Mouse (Mus musculus) CH12.LX (cell line): ENCODE results near the gene Nipsnap3a. TPM values are rescaled to one million over a fixed set of nuclear protein-coding genes. Genes with fewer than 3 reads are reported as not detected.

ENCODE experiments used
- DNase-seq: peaks from one replicate; pipeline ENCODE4 v3.0.0-alpha.2; 2013; ENCODE audit errors: extremely low read depth
- H3K27ac ChIP-seq: 2 replicates; pipeline ENCODE4 v1.5.1; 2012; ENCODE audit warnings: low read depth, mild to moderate bottlenecking, control low read depth, moderate library complexity; ENCODE audit not compliant: insufficient read depth
- H3K27me3 ChIP-seq: replicated peaks from 2 replicates; pipeline ENCODE3; 2012; ENCODE audit warnings: inconsistent platforms
- H3K36me3 ChIP-seq, 2 experiments: replicated peaks in 1 of 2; 2 replicates each; pipeline versions ENCODE3 to v1.6.1; 2012; ENCODE audit warnings: inconsistent platforms in 1 of 2, low read length in 1 of 2, mild to moderate bottlenecking in 1 of 2, mixed read lengths in 1 of 2, moderate library complexity in 1 of 2; ENCODE audit not compliant: control insufficient read depth in 1 of 2, insufficient read depth in 1 of 2
- H3K4me1 ChIP-seq, 2 experiments: 2 replicates each; pipeline ENCODE4 v1.6.1; 2012; ENCODE audit warnings: inconsistent platforms in 1 of 2, moderate library complexity in 1 of 2; ENCODE audit not compliant: insufficient read depth in 2 of 2, control insufficient read depth in 1 of 2
- H3K4me2 ChIP-seq: 2 replicates; pipeline ENCODE4 v1.6.1; 2012; ENCODE audit warnings: low read depth, mild to moderate bottlenecking, control low read depth; ENCODE audit not compliant: poor library complexity, insufficient read depth, severe bottlenecking
- H3K4me3 ChIP-seq, 3 experiments: fragments of 150-350 bp in 1 of 3; sonication (generic) in 1 of 3; replicated peaks in 1 of 3; 2 replicates each; pipeline versions ENCODE3 to v1.5.1; 2011 to 2012; ENCODE audit warnings: low read depth in 2 of 3, low read length in 2 of 3, mild to moderate bottlenecking in 2 of 3, moderate library complexity in 2 of 3, control low read depth in 1 of 3, improper control_type of control experiment in 1 of 3, inconsistent platforms in 1 of 3, mixed read lengths in 1 of 3; ENCODE audit not compliant: poor library complexity in 1 of 3
- H3K79me2 ChIP-seq: replicated peaks from 2 replicates; pipeline ENCODE4 v1.6.1; 2012; ENCODE audit warnings: mild to moderate bottlenecking, moderate library complexity; ENCODE audit not compliant: control insufficient read depth, poor library complexity, insufficient read depth, severe bottlenecking; ENCODE audit errors: extremely low read depth
- H3K9ac ChIP-seq: 2 replicates; pipeline ENCODE4 v1.6.1; 2012; ENCODE audit warnings: low read depth, mild to moderate bottlenecking, control low read depth, moderate library complexity; ENCODE audit not compliant: insufficient read depth
- H3K9me3 ChIP-seq: replicated peaks from 2 replicates; pipeline ENCODE3; 2012; ENCODE audit warnings: low read length, inconsistent platforms, mixed read lengths
- BHLHE40 ChIP-seq: IDR thresholded peaks from 2 replicates; pipeline ENCODE4 v1.6.1; 2011; ENCODE audit warnings: mild to moderate bottlenecking, low read depth, low read length, improper control_type of control experiment
- CHD2 ChIP-seq: IDR thresholded peaks from 2 replicates; pipeline ENCODE4 v1.6.1; 2011; ENCODE audit warnings: low read length, improper control_type of control experiment
- CTCF ChIP-seq, 2 experiments: IDR thresholded peaks in 1 of 2; conservative IDR thresholded peaks in 1 of 2; 2 replicates each; pipeline ENCODE4 v1.5.1; 2011 to 2012; ENCODE audit warnings: low read depth in 2 of 2, low read length in 2 of 2, improper control_type of control experiment in 1 of 2, inconsistent platforms in 1 of 2, mild to moderate bottlenecking in 1 of 2, moderate library complexity in 1 of 2
- ELF1 ChIP-seq: IDR thresholded peaks from 2 replicates; pipeline ENCODE4 v1.6.1; 2014; ENCODE audit warnings: low read depth, mild to moderate bottlenecking, inconsistent platforms, low read length, improper control_type of control experiment
- EP300 ChIP-seq: IDR thresholded peaks from 2 replicates; pipeline ENCODE4 v1.6.1; 2011; ENCODE audit warnings: low read length, improper control_type of control experiment
- JUND ChIP-seq: conservative IDR thresholded peaks from 2 replicates; pipeline ENCODE4 v1.6.1; 2011; ENCODE audit warnings: low read depth, low read length, improper control_type of control experiment
- KAT2A ChIP-seq: IDR thresholded peaks from 2 replicates; pipeline ENCODE4 v1.6.1; 2012; ENCODE audit warnings: low read length, improper control_type of control experiment, inconsistent platforms; ENCODE audit not compliant: insufficient replicate concordance
- MAFK ChIP-seq: IDR thresholded peaks from 2 replicates; pipeline ENCODE4 v1.6.1; 2011; ENCODE audit warnings: low read length, improper control_type of control experiment; ENCODE audit not compliant: insufficient replicate concordance
- MYC ChIP-seq: IDR thresholded peaks from 2 replicates; pipeline ENCODE4 v1.6.1; 2011; ENCODE audit warnings: low read depth, mild to moderate bottlenecking, improper control_type of control experiment, low read length
- NRF1 ChIP-seq: IDR thresholded peaks from 2 replicates; pipeline ENCODE4 v1.6.1; 2014; ENCODE audit warnings: low read depth, mild to moderate bottlenecking, inconsistent platforms, low read length, improper control_type of control experiment, moderate library complexity
- POLR2AphosphoS2 ChIP-seq: IDR thresholded peaks from 2 replicates; pipeline ENCODE4 v1.6.1; 2011; ENCODE audit warnings: low read depth, low read length, improper control_type of control experiment
- RAD21 ChIP-seq: IDR thresholded peaks from 2 replicates; pipeline ENCODE4 v1.6.1; 2011; ENCODE audit warnings: low read depth, mild to moderate bottlenecking, low read length, improper control_type of control experiment, moderate library complexity
- SIN3A ChIP-seq: IDR thresholded peaks from 2 replicates; pipeline ENCODE4 v1.6.1; 2012; ENCODE audit warnings: low read length, improper control_type of control experiment, inconsistent platforms
- TBP ChIP-seq: conservative IDR thresholded peaks from 2 replicates; pipeline ENCODE4 v1.6.1; 2011; ENCODE audit warnings: low read depth, low read length, improper control_type of control experiment
- USF1 ChIP-seq: IDR thresholded peaks from 2 replicates; pipeline ENCODE4 v1.6.1; 2014; ENCODE audit warnings: low read depth, mild to moderate bottlenecking, inconsistent platforms, low read length, improper control_type of control experiment
- USF2 ChIP-seq: conservative IDR thresholded peaks from 2 replicates; pipeline ENCODE4 v1.6.1; 2011; ENCODE audit warnings: low read depth, low read length, improper control_type of control experiment
- ZC3H11A ChIP-seq: IDR thresholded peaks from 2 replicates; pipeline ENCODE4 v1.6.1; 2012; ENCODE audit warnings: low read depth, mild to moderate bottlenecking, inconsistent platforms, low read length, improper control_type of control experiment
- ZMIZ1 ChIP-seq: IDR thresholded peaks from 2 replicates; pipeline ENCODE4 v1.6.1; 2012; ENCODE audit warnings: low read depth, mild to moderate bottlenecking, inconsistent platforms, low read length, improper control_type of control experiment
- ZNF384 ChIP-seq: IDR thresholded peaks from 2 replicates; pipeline ENCODE4 v1.6.1; 2012; ENCODE audit warnings: low read depth, low read length, improper control_type of control experiment, inconsistent platforms
- dilution Hi-C: fragments of 300-500 bp; cut with MboI; formaldehyde crosslinking; loops from 2 replicates; pipeline ENCODE4 v1.14.3; 2020; ENCODE audit warnings: low sequenced_read_pairs; ENCODE audit not compliant: extremely low pct_unique_long_range_greater_than_20kb, extremely low pct_ligation_motif_present
- in situ Hi-C: fragments of 300-500 bp; cut with MboI; formaldehyde crosslinking; loops from 3 replicates; pipeline ENCODE4 v1.14.3; 2019; ENCODE audit warnings: low sequenced_read_pairs, low pct_ligation_motif_present, low pct_unique_long_range_greater_than_20kb, mixed read lengths
- polyA plus RNA-seq: library from polyadenylated mRNA; unstranded; fragments of >175 nt; gene quantifications from 2 replicates; pipeline ENCODE4 v1.2.1, GENCODE M21; 2012; ENCODE audit warnings: low read depth; ENCODE audit not compliant: insufficient read length
- total RNA-seq, 2 experiments: library from RNA; depleted of rRNA; stranded (reverse); fragments of 300-350 nt in 1 of 2; fragments of >200 nt in 1 of 2; gene quantifications; 2 replicates each; pipeline ENCODE4 v1.2.3; 2012 to 2014

Nipsnap3a gene
- total and polyA plus RNA-seq, 3 experiments, result not detected

DNA sequence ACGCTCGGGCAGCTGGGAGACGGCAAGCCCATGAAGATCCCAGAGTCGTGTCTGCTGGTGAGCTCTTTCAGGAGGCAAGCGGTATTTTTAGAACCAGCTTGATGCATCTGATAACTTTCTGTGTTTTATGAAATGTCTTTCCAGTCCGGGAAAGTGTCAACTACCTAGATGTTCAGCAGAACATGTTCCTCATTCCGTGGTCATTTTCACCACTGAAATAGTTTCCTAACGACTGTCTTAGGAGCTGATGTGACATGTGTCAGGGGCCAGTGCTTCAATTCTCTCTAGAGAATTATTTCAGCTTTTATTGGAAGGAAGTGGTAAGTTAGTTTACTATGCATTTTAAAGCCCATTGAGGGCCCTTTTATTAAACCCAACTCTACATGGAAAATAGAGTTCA, 11.1 kb downstream of the Nipsnap3a start:
- H3K27me3 ChIP-seq, result no peaks in the 10 kb centered on the region
- no peaks in the 10 kb centered on the region for H3K9me3 ChIP-seq
- H3K27ac ChIP-seq, result no peak overlapping the region
- dilution Hi-C loops, result no loop called here
- in situ Hi-C loops, result no loop called here
- no peaks in the 10 kb centered on the region for H3K4me1 ChIP-seq
- H3K4me3 ChIP-seq, result no peak overlapping the region
- H3K9ac ChIP-seq, result no peak overlapping the region
- no peak overlapping the region for H3K4me2 ChIP-seq
- H3K36me3 ChIP-seq, result no peaks in the 10 kb centered on the region
- peak; percentile 8 for DNase-seq
- no peaks in the 10 kb centered on the region for H3K79me2 ChIP-seq
- no peak for TF ChIP-seq ZC3H11A
- TF ChIP-seq BHLHE40, result no peak
- no peak for TF ChIP-seq POLR2AphosphoS2
- TF ChIP-seq ZNF384, result no peak
- TF ChIP-seq CHD2, result no peak

DNA sequence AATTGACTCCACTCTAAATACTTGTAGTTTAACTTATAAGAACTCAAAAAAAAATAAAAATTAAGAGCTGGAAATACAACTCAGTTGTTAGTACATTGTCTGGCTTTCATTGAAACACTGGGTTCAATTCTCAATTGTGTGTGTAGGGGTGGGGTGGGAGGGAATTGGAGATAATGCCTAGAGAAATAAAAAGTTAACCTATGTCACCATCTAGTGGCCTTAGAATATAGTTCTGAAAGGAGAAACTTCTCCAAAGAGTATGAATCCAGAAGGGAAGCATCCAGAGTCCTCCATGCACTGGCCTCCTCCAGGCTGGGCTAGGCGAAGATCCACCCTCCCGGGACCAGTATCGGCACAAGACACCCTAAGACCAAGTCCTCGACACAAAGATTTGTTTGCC, 20.1 kb downstream of the Nipsnap3a start:
- no peak overlapping the region for H3K4me2 ChIP-seq
- no peaks in the 10 kb centered on the region for H3K36me3 ChIP-seq
- DNase-seq, result peak; percentile 9
- dilution Hi-C loops, result no loop called here
- H3K27ac ChIP-seq, result no peak overlapping the region
- H3K79me2 ChIP-seq, result no peaks in the 10 kb centered on the region
- H3K27me3 ChIP-seq, result no peaks in the 10 kb centered on the region
- peak in 1 of 2 experiments; percentile 14; a peak in 1 of 4 replicates for TF ChIP-seq CTCF (conservative IDR thresholded peaks at IDR 0.05 in 1 of 2, IDR thresholded peaks at IDR 0.05 in 1 of 2; ENCODE audit: low read depth in 2 of 2, low read length in 2 of 2)
- peak; percentile 22 for TF ChIP-seq RAD21
- no peak for TF ChIP-seq MYC
- TF ChIP-seq BHLHE40, result no peak
- no peaks in the 10 kb centered on the region for H3K9me3 ChIP-seq
- in situ Hi-C loops, result no loop called here
- H3K9ac ChIP-seq, result no peak overlapping the region
- no peak overlapping the region for H3K4me3 ChIP-seq
- peaks cover 0 to 17% of the 10 kb centered on the region in 2 experiments; a peak in 2 of 4 replicates for H3K4me1 ChIP-seq

- Histone ChIP-seq H3K79me2 (0 out of 2 replicates have a peak, but pooled peaks cover 2% of the 10 kb centered on the region), H3K4me3 (no peak overlapping the region), H3K27ac (no peak overlapping the region), H3K4me1 (peaks cover 0 to 24% of the 10 kb centered on the region in 2 experiments; a peak in 2 of 4 replicates), H3K36me3 (no peaks in the 10 kb centered on the region), H3K4me2 (no peak overlapping the region), H3K27me3 (no peaks in the 10 kb centered on the region), H3K9ac (no peak overlapping the region), H3K9me3 (no peaks in the 10 kb centered on the region)
- dilution Hi-C loops, result no loop called here
- DNase-seq, result no peak
- in situ Hi-C loops, result no loop called here
- TF ChIP-seq ELF1, result no peak
- no peak for TF ChIP-seq EP300
- no peak for TF ChIP-seq NRF1
- TF ChIP-seq ZC3H11A, result no peak
- no peak for TF ChIP-seq MYC
- no peak for TF ChIP-seq ZMIZ1
- no peak for TF ChIP-seq POLR2AphosphoS2
- TF ChIP-seq RAD21, result no peak
- no peak for TF ChIP-seq USF2
- TF ChIP-seq MAFK, result no peak
- TF ChIP-seq TBP, result no peak
- no peak for TF ChIP-seq USF1
- TF ChIP-seq SIN3A, result no peak
- no peak for TF ChIP-seq KAT2A
- no peak for TF ChIP-seq JUND
Measured at GRCm38 (mm10) chr4:53009871-53010270, 20.8 kb downstream of the Nipsnap3a start.
